Mouse (Mus musculus) bone marrow macrophage, adult 2 months (primary cell): ENCODE data around the gene Noxred1.

Experiments used
- CTCF ChIP-seq: IDR thresholded peaks from 2 replicates; pipeline ENCODE4 v1.5.1; 2012; ENCODE audit warnings: low read depth, mild to moderate bottlenecking, low read length, moderate library complexity
- POLR2A ChIP-seq: IDR thresholded peaks from 2 replicates; pipeline ENCODE4 v1.6.1; 2012; ENCODE audit warnings: mild to moderate bottlenecking, low read depth, low read length, borderline replicate concordance

- TF ChIP-seq CTCF = no peak
- no peak for TF ChIP-seq POLR2A
These were observed 19.2 kb downstream of the Noxred1 start for GRCm38 (mm10) chr12:87219362-87219761.
